Mouse (Mus musculus): ENCODE data around the gene Usp18.

GRCm38 (mm10) chr6:121241780-121242179 lies 3.9 kb upstream of the Usp18 start:
- no peak for TF ChIP-seq POLR2A (IDR thresholded peaks at IDR 0.05; ENCODE audit: low read depth, low read length)
- no peak for TF ChIP-seq CTCF (conservative IDR thresholded peaks at IDR 0.05; ENCODE audit: insufficient read depth, insufficient read length, low read depth, low read length)

All from kidney, adult 2 months (tissue).